Mouse (Mus musculus): ENCODE results near the gene Slc17a5.

DNA sequence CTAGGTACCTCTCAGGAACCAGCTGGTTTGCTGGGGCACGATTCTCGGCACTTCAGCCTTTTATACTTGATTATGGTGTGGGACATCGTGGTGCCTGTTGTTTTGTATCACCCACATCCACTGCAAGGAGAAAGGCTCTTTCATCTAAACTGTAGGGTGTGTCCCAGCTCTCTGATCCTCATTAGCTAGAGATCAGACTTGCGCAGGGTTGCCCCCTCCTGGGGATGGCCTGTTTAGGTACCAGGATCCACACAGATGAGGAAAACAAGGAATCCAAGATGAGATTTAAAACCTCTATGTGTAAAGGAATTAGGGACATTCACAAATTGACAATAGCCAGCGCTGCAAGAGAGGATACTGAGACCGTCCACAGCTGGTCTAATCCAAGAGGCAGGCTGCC, 42.1 kb upstream of the Slc17a5 start:
- peak; percentile 22; the same call in 1 of the 2 replicates for TF ChIP-seq CTCF (IDR thresholded peaks at IDR 0.05; ENCODE audit: borderline replicate concordance, extremely low read depth, insufficient read depth, insufficient read length)
- no peak for TF ChIP-seq POLR2A (IDR thresholded peaks at IDR 0.05; ENCODE audit: borderline replicate concordance, extremely low read depth, insufficient read depth, insufficient read length, poor library complexity, severe bottlenecking)

Data from brain, embryonic 14.5 days (tissue).